Comparison of ENCODE assay signal across 10 mouse cellular contexts in genomic region chr7:34702718-34703351, GRCm38 (mm10). TPM values are rescaled to one million over a fixed set of nuclear protein-coding genes. Genes with fewer than 3 reads are reported as not detected.
DNase-seq lines count a peak whose midpoint lies in the region; ATAC-seq and TF ChIP-seq lines count a peak whose summit lies in the region.
"Had no signal": no experiment of that assay in that cellular context is flagged by ENCODE, and none has a peak within 500 bp of the region (broad histone marks: within the 10 kb centered on the region; RNA-seq: fewer than 3 reads in every experiment).

No protein-coding gene starts in this region.

- peak; percentile 80 for DNase-seq in heart, embryonic 10.5 days (ENCODE audit: low spot score)
- no peak for DNase-seq in heart, adult 11 months
- peak; percentile 11 for DNase-seq in thymus, postnatal 0 days (ENCODE audit: low spot score)
- no peak for DNase-seq in thymus, adult 2 months
- DNase-seq in induced T-regulatory cell, adult 2 months (ENCODE audit: low read depth): peak; percentile 4
- peak; percentile 65 for DNase-seq in retina, postnatal 1 day
- no peak for DNase-seq in cerebellum, postnatal 36 days

- no peak overlapping the region for H3K4me3 ChIP-seq in heart, embryonic 10.5 days
- no peak overlapping the region for H3K4me3 ChIP-seq in thymus, adult 2 months (ENCODE audit: control insufficient read depth, insufficient read depth, low read length)
- H3K4me3 ChIP-seq in forebrain, embryonic 13.5 days: no peak overlapping the region

- no peak overlapping the region for H3K27ac ChIP-seq in heart, embryonic 10.5 days
- no peak overlapping the region for H3K27ac ChIP-seq in thymus, adult 2 months (ENCODE audit: control insufficient read depth, insufficient read depth, low read length)
- H3K27ac ChIP-seq in forebrain, embryonic 13.5 days: no peak overlapping the region
- H3K27ac ChIP-seq: liver, embryonic 14.5 days had no signal

- no peaks in the 10 kb centered on the region for H3K36me3 ChIP-seq in heart, embryonic 10.5 days
- no peaks in the 10 kb centered on the region for H3K36me3 ChIP-seq in thymus, adult 2 months (ENCODE audit: control insufficient read depth, insufficient read depth, low read length)
- H3K36me3 ChIP-seq in forebrain, embryonic 13.5 days (ENCODE audit: poor library complexity, severe bottlenecking): no peaks in the 10 kb centered on the region

- H3K9ac ChIP-seq in forebrain, embryonic 13.5 days: no peak overlapping the region
- H3K9ac ChIP-seq: liver, embryonic 14.5 days had no signal

- no peaks in the 10 kb centered on the region for H3K9me3 ChIP-seq in heart, embryonic 10.5 days
- H3K9me3 ChIP-seq in forebrain, embryonic 13.5 days (replicated peaks): no peaks in the 10 kb centered on the region

- no peaks in the 10 kb centered on the region for H3K27me3 ChIP-seq in heart, embryonic 10.5 days (ENCODE audit: insufficient read depth, poor library complexity, severe bottlenecking)
- H3K27me3 ChIP-seq in thymus, adult 2 months (ENCODE audit: control insufficient read depth, insufficient read depth, low read length): no peaks in the 10 kb centered on the region
- H3K27me3 ChIP-seq in forebrain, embryonic 13.5 days: 0 out of 2 replicates have a peak, but pooled peaks cover 4% of the 10 kb centered on the region
- H3K27me3 ChIP-seq: Patski had no signal

- TF ChIP-seq POLR2A in thymus, adult 2 months (IDR thresholded peaks at IDR 0.05; ENCODE audit: control insufficient read depth, extremely low read depth, insufficient read depth, low read length, poor library complexity): no peak

- ATAC-seq in forebrain, embryonic 13.5 days: no peak
- ATAC-seq: Patski had no signal

- TF ChIP-seq CTCF in thymus, adult 2 months (IDR thresholded peaks at IDR 0.05; ENCODE audit: borderline replicate concordance, control insufficient read depth, extremely low read depth, insufficient read depth, low read length, poor library complexity): no peak

- H3K4me1 ChIP-seq in heart, embryonic 10.5 days: no peaks in the 10 kb centered on the region
- no peaks in the 10 kb centered on the region for H3K4me1 ChIP-seq in thymus, adult 2 months (replicated peaks; ENCODE audit: control insufficient read depth, insufficient read depth, low read length)
- H3K4me1 ChIP-seq in forebrain, embryonic 13.5 days: peaks cover 9% of the 10 kb centered on the region; the same call in 1 of the 2 replicates

- no peak overlapping the region for H3K4me2 ChIP-seq in forebrain, embryonic 13.5 days

- 10% methylated on average over 11 of the region's 11 CpGs for WGBS in heart, embryonic 10.5 days
- WGBS in thymus, adult 2 months: 24% methylated on average over 11 of the region's 11 CpGs
- WGBS in forebrain, embryonic 13.5 days: 21% methylated on average over 11 of the region's 11 CpGs

RNA-seq across cellular contexts. Expression of gene Kctd15, which starts 46.3 kb away (rescaled TPM):
- 15.3 and 25.5 TPM in 2 replicates for polyA plus RNA-seq in heart, embryonic 10.5 days (2016; fragmentation: Nextera tagmentation; extraction: Ambion mirVana)
- polyA plus RNA-seq in thymus, postnatal 0 days (2015; fragmentation: Nextera tagmentation; extraction: Ambion mirVana): 5.7 and 8.0 TPM in 2 replicates
- polyA plus RNA-seq in thymus, adult 2 months (2012; rRNA removed): 11.9 and 14.2 TPM in 2 replicates
- polyA plus RNA-seq in forebrain, embryonic 13.5 days (2015; fragmentation: Nextera tagmentation; extraction: Ambion mirVana): 28.9 and 35.8 TPM in 2 replicates

Comparison
In these comparisons a context has a peak if more than half of its experiments do, and no peak if none do; other contexts are left out.
1. DNase-seq: peak in heart, embryonic 10.5 days (single experiment), thymus, postnatal 0 days (single experiment), induced T-regulatory cell, adult 2 months (single experiment) and retina, postnatal 1 day (single experiment); none in heart, adult 11 months (single experiment), thymus, adult 2 months (single experiment) and cerebellum, postnatal 36 days (0 of 2).